In the genomic region with DNA sequence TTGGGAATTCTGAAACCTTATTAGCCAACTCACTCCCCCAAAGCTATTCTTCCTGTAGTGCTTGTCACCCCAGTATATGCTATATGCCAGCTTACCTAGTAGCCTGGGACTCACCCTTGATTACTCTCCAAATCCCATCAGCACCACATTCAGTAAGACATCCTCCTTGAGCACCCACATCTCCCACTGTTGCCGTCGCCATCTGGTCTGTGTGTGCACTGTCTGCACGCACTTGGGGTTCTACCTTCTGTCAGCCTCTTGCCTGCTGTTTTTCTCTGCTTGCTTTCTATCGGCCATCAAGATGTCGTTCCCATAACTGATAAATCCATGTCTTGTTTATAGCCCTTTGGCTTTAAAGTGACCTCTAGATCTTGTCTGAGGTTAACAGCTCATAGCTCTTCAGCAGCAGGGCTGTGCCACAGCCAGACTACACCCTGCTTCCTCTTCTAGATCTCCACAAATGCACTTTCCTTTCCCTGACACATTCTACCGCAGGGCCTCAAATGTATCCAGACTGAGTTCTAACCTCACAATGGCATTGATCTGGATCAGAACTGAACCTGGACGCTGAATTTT, we compare ENCODE assay signal across 9 mouse cellular contexts. TPM values are rescaled to one million over a fixed set of nuclear protein-coding genes. Genes with fewer than 3 reads are reported as not detected.
DNase-seq lines count a peak whose midpoint lies in the region; ATAC-seq lines count a peak whose summit lies in the region.
"Had no signal": no experiment of that assay in that cellular context is flagged by ENCODE, and none has a peak within 500 bp of the region (broad histone marks: within the 10 kb centered on the region; RNA-seq: fewer than 3 reads in every experiment).

No protein-coding gene starts in this region.

- H3K9ac ChIP-seq in lung, embryonic 15.5 days, result no peak overlapping the region

- WGBS in lung, embryonic 15.5 days, result 53% methylated on average over 7 of the region's 7 CpGs

- DNase-seq in CD4-positive, CD25-positive, alpha-beta regulatory T cell, adult 2 months (ENCODE audit: low read depth, low spot score), result peak; percentile 44
- DNase-seq in lung, postnatal 4 days, result no peak
- DNase-seq in layer of hippocampus, adult 9-11 months, result peak; percentile 71
- peak; percentile 23 to 44 for DNase-seq in natural killer cell, adult 2 months (ENCODE audit: low spot score in 2 of 2)
- no peak for DNase-seq in thymus, postnatal 0 days (ENCODE audit: low spot score)
- no peak for DNase-seq in kidney, postnatal 36 days
- DNase-seq: cerebellum, adult 9-11 months had no signal

- 0 out of 2 replicates have a peak overlapping the region, but pooled peaks have one; percentile 28 for H3K4me2 ChIP-seq in lung, embryonic 15.5 days

- no peak for ATAC-seq in CD4-positive, CD25-positive, alpha-beta regulatory T cell, adult 4 months
- no peak for ATAC-seq in lung, embryonic 15.5 days (ENCODE audit: borderline replicate concordance, extremely low read depth, low FRiP score, low TSS enrichment)

- no peak overlapping the region for H3K4me3 ChIP-seq in lung, embryonic 15.5 days

- H3K27me3 ChIP-seq in lung, embryonic 15.5 days, result 0 out of 2 replicates have a peak, but pooled peaks cover 5% of the 10 kb centered on the region

- H3K9me3 ChIP-seq in lung, embryonic 15.5 days, result no peaks in the 10 kb centered on the region

- no peak overlapping the region for H3K27ac ChIP-seq in lung, embryonic 15.5 days

- H3K4me1 ChIP-seq in lung, embryonic 15.5 days, result peaks cover 47% of the 10 kb centered on the region

- no peaks in the 10 kb centered on the region for H3K36me3 ChIP-seq in lung, embryonic 15.5 days

RNA-seq across cellular contexts. Expression of gene Sec22b, which starts 30.4 kb away (rescaled TPM):
- polyA plus RNA-seq in CD4-positive, CD25-positive, alpha-beta regulatory T cell, adult 4 months (2017; shearing (Covaris generic)), result 10 to 100 TPM; 80.3 to 83.7 TPM
- 147 and 157 TPM in 2 replicates for polyA plus RNA-seq in lung, embryonic 15.5 days (2015; fragmentation: Nextera tagmentation; extraction: Ambion mirVana)
- polyA plus RNA-seq in thymus, postnatal 0 days (2015; fragmentation: Nextera tagmentation; extraction: Ambion mirVana), result 108 and 112 TPM in 2 replicates

RNA-seq across cellular contexts. Expression of gene Pde4dip, which starts 42.9 kb away (rescaled TPM):
- 10 to 100 TPM in 1 of 2 experiments, 1 to 10 TPM in 1; 7.5 to 10.3 TPM for polyA plus RNA-seq in CD4-positive, CD25-positive, alpha-beta regulatory T cell, adult 4 months (2017; shearing (Covaris generic))
- polyA plus RNA-seq in lung, embryonic 15.5 days (2015; fragmentation: Nextera tagmentation; extraction: Ambion mirVana), result 16.4 and 18.3 TPM in 2 replicates
- 7.3 and 8.8 TPM in 2 replicates for polyA plus RNA-seq in thymus, postnatal 0 days (2015; fragmentation: Nextera tagmentation; extraction: Ambion mirVana)

Comparison
In these comparisons a context has a peak if more than half of its experiments do, and no peak if none do; other contexts are left out.
1. DNase-seq: peak in CD4-positive, CD25-positive, alpha-beta regulatory T cell, adult 2 months (single experiment), layer of hippocampus, adult 9-11 months (single experiment) and natural killer cell, adult 2 months (2 of 2); none in lung, postnatal 4 days (0 of 2), thymus, postnatal 0 days (single experiment) and kidney, postnatal 36 days (0 of 2).